Mouse (Mus musculus) stomach, postnatal 0 days (tissue): ENCODE results near the gene Slc35g1.

Experiments used
- CTCF ChIP-seq: IDR thresholded peaks from 2 replicates; pipeline ENCODE4 v1.5.1; 2016; ENCODE audit warnings: antibody characterized with exemption, low read depth, mild to moderate bottlenecking, moderate library complexity
- EP300 ChIP-seq: optimal IDR thresholded peaks from 2 replicates; pipeline ENCODE3; 2016; ENCODE audit warnings: antibody characterized with exemption

DNA sequence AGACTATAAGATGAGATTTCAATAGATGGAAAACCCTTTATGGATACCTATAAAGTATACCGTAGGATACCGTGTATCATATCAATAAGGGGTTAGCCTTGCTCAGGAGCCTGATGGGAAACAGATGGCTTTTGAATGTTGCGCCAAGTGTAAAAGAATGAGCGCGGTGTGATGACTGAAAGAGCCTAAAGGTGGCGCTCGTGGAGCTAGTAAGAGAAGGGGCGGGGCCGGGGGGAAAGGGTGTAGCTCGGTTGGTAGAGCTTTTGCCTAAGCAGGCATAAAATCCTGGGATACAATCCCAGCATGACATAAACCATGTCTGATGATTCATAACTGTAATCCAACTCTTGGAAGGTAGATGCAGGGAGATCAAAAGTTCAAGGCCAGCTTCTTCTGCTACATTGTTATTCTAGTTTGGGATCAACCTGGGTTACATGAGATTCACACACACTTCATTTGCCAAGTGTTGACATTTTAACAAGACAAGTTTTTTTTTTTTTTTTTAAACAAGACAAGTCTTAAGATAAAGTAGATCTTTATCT, 40.9 kb upstream of the Slc35g1 start:
- TF ChIP-seq CTCF (peak; percentile 42; the same call in 1 of the 2 replicates), EP300 (no peak)
